Mouse (Mus musculus): ENCODE measurements around the gene Cog2.

GRCm38 (mm10) chr8:124496266-124496665 is 24.3 kb upstream of the Cog2 start:
- TF ChIP-seq ZC3H11A (IDR thresholded peaks at IDR 0.05; ENCODE audit: borderline replicate concordance, low read depth, low read length) = no peak
- no peak for TF ChIP-seq HCFC1 (IDR thresholded peaks at IDR 0.05; ENCODE audit: borderline replicate concordance, insufficient read depth, low read length)
- TF ChIP-seq CHD2 (IDR thresholded peaks at IDR 0.05; ENCODE audit: low read depth, low read length) = no peak
- no peak for TF ChIP-seq ZNF384 (IDR thresholded peaks at IDR 0.05; ENCODE audit: low read depth, low read length)
- no peak for TF ChIP-seq MAFK (IDR thresholded peaks at IDR 0.05; ENCODE audit: insufficient read depth, low read depth, low read length)

Data from ES-E14 (cell line).